Mouse (Mus musculus): ENCODE results near the gene Rexo2.

Rexo2 gene

DNA sequence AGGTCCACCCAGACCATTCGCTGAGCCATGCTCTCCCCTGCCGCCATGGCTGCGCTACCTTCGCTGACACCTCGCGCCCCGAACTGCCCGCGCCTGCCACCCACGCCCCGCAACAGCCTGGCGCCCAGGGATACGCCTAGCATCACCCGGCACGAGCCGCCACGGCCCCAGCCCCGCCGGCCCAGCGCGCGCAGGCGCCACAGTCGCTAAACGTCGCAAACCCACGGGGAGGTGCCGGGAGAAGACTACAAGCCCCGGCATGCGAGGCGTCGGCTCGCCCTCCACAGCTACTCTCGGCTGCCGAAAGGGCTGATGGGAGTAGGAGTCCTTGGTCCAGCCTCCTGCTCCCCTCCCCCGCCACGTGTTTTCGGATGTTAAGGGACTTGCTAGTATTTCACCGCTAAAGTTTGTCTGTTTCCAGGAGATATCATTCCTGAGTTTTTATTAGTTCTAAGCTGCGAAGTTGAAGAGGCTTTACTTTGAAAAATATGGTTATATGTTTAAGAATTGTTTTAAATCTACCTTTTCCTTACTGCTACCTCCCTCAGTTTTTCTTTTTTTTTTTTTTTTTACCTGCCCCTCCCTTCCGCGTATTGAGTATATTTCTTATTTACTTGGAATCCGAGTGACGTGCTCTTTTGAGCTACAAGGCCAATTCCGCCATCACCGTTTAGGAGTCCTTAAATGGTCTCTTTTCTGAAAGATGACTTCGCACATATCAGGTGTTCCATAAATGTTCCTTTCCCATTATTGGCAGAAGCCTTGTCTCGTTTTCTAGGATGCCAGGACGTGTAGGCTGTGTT is at the start of gene Rexo2:
Gene Rexo2, minus strand, starts transcription at position 213 of the 803 bp plus-strand sequence.
- peak; percentile 95 for DNase-seq

DNA sequence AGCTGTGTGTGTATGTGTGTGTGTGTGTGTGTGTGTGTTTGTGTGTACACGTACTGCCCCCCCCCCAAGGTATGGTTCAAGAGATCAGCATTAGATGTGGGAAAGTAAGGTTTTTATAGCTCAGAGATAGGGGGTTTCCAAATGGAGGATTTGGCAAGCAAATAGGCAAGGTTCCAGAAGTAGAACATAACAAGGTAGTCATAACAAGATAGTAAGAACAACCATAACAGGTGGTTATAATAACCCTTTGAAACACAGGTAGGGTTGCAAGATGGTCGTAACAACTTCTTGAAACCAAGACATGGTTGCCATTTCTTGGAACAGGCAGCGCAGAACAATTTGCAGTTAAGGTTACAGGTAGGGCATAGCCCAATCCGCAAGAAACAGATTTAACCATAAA is 46.1 kb upstream of the Rexo2 start:
- DNase-seq: no peak

DNA sequence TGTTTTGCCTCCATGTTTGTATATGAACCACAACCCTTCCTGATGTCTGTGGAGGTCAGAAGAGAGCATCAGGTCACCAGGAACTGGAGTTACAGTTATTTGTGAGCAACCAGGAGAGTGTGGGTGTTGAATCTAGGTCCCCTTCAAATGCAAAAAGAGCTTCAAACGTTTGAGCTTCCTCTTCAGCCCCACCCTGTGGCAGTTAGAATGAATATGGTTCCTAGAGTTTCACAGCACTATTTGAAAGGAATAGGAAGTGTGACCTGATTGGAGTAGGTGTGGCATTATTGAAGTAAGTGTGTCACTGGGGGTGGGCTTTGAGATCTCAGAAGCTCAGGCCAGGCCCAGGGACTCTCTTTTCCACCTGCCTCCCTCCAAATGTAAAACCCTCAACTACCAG is 45.1 kb upstream of the Rexo2 start:
- DNase-seq: no peak

DNA sequence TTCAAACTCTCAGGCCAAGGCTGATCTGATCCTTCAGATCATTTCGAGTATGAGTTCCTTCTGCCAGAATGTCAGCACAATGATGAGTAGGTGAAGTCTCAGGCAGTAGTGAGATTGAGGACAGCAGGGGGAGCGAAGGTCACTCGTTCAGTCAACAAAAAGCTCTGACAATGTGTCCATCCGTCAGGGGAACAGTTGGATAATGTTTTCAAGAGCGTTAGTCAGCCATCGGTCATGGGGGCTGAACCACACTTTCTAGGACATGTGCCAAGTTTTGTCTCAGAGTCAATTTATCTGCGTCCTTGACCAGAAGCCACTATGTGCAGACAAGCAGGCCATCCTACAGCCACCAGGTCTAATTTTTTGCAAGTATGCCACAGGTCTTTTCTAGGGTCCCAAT is 40.0 kb upstream of the Rexo2 start:
- DNase-seq: peak; percentile 17

DNA sequence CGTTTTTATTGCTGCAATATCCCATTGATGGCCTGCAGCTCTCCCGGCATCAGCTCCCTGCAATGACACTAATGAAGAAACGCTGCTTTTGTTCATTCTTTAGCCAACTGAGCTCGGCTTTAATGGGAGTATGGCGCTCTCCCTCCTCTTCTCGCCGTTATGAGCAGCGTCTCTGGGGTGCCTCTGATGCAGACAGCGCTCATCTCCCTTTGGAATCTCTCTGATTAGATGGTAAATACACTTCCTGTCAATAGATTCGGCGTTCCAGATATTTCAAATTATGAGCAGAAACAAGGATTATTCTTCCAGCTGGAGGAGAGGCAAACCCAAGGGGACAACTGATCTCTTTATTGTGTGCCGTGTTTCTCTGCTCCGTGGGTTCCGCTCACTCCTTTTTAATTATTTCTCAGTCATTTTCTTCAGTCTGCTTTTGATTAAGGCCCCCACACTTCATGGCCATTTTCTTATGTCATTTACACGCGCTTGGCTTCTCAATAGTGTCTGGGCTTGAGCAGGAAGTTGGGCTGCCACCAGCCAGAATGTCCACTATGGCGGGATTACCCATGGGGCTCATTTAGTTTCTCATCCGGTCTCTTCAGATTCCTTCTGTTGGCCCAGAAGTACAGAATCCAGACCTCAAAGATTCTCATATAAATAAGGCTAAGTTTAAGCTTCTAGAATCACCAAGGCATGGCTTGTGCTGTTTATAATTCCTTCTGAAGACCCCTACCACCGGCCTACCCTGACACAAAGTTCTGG is 37.1 kb upstream of the Rexo2 start:
- DNase-seq: no peak

DNA sequence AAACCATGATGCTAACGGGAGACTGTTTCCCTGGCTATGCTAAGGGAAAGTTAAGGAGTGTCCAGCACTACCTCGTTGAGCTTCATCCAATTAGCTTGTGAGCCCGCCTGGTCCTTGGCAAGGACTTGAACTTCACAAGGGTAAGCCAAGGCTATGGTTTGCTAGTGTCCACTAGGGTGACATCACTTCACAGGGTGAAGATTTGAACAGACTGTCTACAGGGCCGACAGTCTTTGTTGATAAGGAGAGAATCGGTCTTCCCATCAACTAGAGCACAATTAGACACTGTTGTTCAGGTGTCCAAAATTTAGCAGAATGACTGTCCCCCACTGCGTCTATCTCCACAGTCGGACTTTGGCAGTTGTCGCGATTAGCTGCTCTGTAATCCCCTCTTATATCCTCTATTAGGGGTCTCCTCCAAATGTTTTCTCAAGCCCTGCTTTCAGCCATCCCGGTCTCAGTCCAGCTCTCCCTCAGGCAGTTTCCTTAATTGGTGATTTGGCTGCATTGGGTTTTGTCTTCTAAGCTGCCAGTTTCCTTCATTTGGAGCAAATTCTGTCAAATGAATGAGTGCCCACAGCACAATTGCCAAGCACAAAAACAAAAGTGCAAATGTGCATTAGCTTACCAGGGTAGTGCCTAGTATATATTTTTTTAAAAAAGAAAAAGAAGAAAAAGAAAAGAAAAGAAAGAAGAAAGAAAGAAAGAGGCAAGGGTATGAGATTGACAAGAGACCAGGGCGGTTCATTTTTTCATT is 36.4 kb upstream of the Rexo2 start:
- no peak for DNase-seq

DNA sequence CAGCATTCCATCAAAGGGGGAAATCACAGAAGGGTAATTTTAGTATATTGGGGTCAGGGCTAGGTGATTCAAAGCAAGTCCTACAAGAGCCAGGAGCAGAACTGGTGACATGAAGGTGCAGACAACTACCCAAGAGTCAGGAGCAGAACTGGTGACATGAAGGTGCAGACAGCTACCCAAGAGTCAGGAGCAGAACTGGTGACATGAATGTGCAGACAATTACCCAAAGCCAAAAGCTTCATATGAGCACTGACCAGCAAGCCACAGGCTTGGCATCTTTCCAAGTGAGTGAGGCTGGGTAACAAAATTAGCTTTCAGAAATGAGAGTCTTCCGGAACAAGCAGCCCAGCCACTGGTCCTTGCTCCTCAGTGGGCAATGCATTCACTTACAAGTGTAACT is 34.9 kb upstream of the Rexo2 start:
- no peak for DNase-seq

DNA sequence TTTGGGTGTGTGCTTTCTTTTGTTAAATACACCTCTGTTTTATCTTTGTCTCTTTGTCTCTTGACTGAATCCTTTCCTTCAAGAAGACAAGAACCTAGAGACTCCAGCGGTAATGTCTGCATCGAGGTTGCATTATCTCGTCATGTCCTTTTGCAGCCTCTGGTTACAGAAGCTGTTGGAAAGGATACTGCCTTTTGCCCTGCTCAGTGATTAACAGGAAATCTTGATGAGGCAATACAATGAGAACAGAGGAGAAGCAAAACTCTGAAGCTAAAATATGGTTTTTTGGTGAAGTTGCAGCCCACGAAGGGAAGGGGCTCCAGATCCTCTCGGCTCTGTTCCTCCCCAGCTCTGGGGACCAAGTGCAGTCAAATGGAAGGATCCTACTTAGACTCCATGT is 29.7 kb upstream of the Rexo2 start:
- DNase-seq: no peak

DNA sequence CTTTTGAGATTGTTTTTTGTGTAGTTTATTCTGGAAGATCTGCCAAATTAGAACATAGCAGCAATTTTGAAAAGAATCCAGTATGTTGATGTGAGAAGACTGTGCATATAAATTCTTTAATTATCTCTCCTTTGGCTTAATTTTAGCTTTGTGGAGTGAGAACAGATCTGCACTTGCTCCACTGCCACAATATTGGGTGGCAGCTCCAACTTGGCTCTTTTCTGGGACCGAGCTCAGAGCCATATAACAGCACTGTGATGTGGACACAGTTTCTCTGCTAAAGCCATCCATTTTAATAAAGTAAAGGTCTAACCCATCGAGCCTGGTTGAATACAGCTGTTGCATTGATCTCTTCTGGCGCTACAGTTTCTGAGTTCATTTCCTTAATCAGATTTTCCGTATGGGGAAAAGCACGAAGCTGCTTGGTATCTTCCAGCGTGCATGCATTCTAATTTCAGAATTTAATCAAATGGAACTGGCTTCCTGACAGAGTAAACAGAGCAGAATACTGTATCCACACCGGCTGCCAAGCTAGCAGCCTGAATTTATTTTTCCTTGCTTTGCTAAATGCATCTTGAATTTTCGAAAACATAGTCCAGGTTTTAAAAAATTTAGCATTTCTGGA is 24.4 kb upstream of the Rexo2 start:
- DNase-seq: no peak

DNA sequence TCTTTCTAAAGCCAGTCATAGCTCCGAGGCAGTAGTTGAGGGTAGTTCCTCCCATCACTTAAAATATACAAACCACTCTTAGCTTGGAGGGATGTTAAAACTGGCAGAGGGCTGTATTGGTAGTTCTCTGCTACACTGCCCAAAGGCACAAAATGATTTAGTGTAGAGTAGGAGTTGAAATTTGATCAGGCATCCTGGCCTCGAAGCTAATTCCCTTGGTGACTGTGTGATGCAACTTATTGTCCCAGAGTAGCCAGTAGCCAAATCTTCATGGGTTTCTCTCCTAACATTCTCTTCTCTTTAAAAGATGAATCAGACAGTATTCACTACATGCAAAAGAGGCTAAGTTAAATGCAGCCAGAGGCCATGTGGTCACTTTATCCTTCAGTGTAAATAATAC is 22.6 kb upstream of the Rexo2 start:
- DNase-seq: no peak

DNA sequence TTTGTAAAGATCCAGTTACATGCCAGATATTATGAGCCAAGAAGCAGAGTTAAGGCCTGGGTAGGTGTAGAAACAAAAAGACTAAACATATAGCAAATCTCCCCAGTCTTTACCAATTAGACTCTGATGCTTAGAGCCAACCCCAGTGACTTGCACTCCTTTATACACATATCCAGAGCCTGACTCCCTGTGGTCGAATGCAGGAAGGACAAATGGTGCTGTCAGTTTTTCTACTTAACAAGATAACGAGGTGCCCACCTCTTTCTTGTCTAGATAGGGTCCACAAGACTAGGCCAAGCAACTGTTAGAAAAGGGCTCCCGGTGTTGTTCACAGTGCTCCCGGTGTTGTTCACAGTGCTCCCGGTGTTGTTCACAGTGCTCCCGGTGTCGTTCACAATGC is 20.8 kb upstream of the Rexo2 start:
- DNase-seq: no peak

DNA sequence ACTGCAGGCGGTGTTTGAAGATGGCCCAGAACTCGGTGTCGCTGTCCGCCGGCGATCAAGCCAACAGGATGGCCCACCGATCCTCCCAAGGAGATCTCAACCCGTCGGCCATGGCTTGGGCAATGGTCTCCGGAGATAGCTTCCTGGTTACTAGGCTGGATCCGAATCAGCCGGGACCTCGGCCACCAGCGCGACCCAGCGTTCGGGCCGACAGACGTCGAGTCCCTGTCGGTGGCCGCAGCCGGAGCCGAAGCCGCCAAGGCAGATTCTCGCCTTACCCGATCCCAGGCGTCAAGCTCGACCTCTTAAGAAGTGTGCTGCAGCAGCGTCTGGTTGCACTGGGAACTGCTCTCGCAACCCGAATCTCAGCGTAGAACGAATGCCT is 15.1 kb upstream of the Rexo2 start:
- DNase-seq: no peak

DNA sequence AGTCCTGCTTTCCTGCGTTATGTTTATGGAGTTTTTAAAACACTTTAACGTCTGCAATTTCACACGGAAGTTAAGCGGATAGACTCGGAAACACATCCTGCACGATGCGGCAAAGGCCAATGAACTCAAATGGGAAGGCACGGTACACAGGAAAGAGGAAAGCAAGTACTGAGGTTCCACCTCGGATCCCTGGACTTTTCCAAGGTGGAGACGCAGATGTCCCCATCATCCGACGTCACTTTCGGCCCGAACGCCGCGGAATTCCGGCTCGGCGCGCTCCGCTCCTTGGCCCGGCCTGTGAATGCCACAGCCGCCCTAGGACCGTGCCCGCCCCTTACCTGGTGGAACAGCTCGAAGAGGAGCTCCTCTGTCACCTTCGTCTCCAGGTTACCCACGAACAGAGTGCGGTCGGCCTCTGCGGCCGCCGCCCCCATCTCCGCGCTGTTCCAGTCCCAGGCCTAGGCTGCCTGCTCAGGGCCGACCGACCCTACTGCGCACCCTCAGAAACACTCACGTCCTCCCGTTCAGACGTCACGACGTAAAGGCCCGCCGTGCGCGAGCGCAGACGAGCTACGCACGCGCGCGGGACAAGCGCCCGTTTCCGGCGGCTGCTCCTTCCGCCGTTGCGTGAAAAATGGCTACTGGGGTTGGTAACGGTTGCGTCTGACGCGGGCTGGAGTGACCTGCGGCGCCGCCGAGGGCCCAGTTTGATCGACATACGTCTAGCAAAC is 14.6 kb upstream of the Rexo2 start, which contains the start of the genes Rbm7 and Gm5617:
Gene Rbm7, minus strand, starts transcription at position 483 of the 731 bp plus-strand sequence.
Gene Gm5617, plus strand, starts transcription at position 626 of the 731 bp plus-strand sequence.
- DNase-seq: peak; percentile 95

DNA sequence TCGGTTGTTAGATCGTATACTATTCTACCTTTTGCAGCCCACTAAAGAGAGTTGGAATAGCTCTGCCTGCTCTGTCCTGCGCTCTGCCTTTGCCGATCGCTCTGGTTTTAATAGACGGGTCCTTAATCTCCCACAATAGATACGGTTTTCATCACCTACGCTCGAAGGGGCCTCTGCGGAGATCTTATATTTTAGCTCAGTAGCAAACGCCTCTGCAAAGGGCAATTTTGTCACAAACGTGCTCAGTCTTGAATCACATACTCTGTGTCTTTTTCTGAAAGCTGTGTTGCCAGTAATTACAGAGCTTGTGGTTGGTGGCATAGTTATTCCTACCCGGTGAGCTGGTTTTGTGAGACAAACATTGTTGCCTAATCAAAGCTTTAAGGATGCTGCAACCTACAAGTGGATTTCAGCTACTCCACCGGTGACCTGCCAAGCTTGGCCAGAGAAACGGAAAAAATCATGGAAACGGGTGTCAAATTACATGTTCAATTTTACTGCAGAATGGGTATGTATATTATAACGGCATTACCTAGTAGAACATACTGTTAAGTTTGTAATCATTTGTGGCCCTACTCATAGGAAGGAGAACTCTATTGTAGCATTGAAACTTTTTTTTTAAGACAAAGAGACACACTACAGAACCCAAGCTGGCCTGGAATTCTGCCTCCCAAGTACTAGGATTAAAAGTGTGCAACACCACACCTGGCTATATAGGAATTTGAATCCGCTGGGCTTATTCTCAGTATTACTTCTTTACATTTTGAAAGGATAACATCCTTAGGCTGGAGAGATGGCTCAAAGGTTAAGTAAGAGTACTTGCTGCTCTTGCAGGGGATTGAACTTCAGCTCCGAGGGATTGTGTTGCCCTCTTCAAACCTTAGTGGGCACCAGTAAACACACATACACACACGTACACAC is 1.1 kb upstream of the Rexo2 start:
- DNase-seq: peak; percentile 12

DNA sequence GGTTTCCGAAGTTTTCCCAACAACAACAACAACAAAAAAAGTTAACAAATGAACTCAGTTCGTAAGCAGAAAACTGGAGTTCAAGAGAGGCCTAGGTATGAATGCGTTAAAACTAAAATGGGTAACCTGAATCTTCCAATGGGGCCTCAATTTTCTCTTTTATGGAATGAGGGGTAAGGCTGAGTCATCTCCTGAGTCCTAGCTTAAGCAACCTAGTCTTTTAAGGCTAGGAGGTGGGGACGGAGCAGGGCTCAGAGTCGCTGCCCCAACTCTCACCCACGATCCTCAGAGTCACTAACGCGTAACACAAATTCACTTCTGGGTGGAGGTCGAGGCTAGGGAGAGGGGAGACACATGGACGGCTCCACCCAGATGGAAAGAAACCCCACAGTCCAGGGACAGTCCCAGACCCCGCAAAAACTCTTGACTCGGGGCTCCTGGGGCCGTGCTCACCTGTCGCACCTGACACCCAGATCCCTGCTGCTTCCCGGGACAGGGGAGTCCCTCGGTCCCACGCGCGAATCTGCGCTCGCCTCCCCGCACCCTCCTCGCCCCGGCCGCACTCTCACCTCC is 499 bp downstream of the Rexo2 start:
- DNase-seq: peak; percentile 10

DNA sequence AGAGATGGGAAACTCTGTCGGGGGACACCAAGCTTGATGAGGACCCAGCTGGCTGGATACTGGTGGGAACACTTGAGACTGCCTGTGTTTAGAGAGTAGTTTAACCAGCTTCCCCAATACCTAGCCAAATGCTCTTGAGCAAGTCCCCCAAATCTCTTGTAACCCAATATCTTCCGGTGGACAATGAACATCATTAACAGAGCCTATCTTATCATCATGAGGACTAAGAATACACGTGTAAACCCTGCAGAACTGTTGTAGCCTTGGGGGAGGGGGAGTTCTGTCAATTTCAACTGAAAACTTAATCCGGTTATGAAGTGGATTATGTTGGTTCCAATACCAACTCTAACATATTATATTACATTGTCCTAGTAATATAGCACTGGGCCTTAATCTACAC is 1.6 kb downstream of the Rexo2 start:
- no peak for DNase-seq

DNA sequence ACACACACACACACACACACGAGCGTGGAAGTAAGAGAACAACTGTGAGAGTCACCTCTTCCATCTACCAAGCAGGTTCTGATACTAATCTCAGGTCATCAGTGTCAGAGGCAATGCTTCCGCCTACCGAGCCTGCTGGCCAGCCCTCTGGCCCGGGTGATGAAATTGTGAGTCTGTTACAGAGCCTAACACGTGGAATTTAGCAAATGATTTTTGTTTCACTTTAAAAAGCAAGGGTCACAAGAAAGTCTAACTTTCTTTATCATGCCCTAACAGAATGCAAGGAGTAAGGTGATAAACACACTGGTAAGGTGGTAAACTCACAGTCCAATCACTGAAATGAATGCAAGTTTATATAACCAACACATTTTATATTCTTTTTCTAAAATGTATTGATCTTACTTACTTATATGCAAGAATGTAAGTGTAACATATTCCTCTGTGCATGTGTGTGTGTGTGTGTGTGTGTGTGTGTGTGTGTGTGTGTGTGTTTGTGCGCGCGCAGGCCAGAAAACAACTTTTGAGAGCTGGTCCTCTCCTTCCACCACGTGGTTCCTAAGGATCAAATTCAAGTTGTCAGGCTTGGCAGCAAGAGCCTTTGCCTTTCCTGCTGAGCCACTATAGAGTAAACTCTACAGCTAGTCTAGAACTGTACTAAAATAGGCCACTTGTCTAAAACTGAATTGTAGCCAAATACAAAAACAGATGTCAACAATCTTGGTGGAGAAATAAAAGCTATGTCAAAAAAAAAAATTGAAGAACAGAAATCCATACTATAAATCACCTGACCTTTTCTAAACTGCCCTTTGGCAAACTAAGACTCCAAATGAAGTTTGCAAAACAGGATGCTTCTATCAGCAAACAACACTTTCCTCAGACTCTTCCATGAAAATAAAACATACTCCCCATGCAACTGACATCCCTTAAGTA is 3.9 kb downstream of the Rexo2 start:
- no peak for DNase-seq

DNA sequence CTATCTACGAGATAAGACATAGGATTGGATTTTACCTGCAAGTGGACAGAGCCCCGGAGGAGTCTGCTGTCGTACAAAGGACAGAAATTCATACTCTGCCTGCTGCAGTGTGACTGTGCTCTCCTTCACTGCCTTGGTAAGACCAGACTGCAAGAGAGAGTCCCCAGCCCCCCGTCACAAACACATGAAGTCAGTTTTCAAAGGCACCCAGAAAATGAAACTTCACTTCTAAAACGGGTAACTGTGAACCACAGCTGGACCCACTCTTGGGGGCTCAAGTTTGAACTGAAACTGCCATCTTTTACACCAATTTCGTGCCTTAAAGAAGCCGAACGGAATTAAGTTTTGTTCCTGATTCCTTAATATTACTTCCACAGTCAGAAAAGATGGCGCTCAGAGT is 6.1 kb downstream of the Rexo2 start:
- no peak for DNase-seq

DNA sequence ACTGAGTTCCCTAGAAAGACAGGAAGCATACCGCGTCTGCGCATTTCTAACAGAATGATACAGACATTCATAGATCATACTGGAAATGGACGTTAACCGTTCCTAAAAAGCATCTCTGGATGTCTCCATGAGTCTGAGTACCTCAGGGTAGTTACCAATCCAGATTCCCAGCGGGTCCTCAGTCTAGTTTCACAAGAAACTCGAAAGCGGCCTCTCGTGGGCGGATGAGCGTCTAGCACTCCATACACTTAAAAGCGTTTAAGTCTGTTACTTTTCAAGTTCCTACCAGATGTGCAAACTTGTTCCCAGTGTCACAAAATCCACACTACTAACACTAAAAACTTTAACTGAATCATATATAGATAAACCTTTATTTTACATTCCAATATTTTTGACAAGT is 7.3 kb downstream of the Rexo2 start:
- DNase-seq: no peak
